Mouse (Mus musculus) small intestine, adult 2 months (tissue): Measurements from ENCODE around the gene Hist1h4h.

Experiments
- CTCF ChIP-seq: fragments of 200-500 bp; IDR thresholded peaks from 2 replicates; pipeline ENCODE4 v1.5.1; 2012; ENCODE audit warnings: low read depth, mild to moderate bottlenecking, control low read depth, inconsistent platforms, low read length, moderate library complexity, mixed read lengths; ENCODE audit not compliant: insufficient replicate concordance, insufficient read length; ENCODE audit errors: extremely low read depth
- POLR2A ChIP-seq: fragments of 200-500 bp; IDR thresholded peaks from 2 replicates; pipeline ENCODE4 v1.6.1; 2012; ENCODE audit warnings: low read depth, mild to moderate bottlenecking, control low read depth, inconsistent platforms, low read length, moderate library complexity

GRCm38 (mm10) chr13:23491990-23492389, 38.9 kb upstream of the Hist1h4h start:
- no peak for TF ChIP-seq CTCF
- TF ChIP-seq POLR2A: no peak
